Mouse (Mus musculus): ENCODE results near the gene Vmn1r85.

Vmn1r85 gene

DNA sequence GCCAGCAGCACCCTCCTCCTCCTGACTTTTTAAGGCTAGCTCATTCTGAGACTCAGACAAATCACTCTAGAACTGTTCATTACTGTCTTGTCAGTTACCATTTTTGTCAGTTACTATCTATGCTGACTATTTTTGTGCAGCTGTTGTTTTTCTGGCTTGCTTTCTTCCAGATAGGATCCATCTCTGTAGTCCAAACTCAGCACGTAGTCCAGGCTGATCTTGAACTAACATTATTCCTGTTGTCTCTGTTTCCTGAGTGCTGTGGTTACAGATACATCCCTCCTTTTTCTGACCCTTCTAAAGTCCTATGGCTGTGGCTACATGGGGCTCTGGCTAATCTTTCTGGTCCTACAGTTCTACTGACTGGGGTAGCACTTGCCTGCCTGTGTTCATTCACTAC, 55.8 kb downstream of the Vmn1r85 start:
- in situ Hi-C loops (cut with MboI, MseI): no loop called here

DNA sequence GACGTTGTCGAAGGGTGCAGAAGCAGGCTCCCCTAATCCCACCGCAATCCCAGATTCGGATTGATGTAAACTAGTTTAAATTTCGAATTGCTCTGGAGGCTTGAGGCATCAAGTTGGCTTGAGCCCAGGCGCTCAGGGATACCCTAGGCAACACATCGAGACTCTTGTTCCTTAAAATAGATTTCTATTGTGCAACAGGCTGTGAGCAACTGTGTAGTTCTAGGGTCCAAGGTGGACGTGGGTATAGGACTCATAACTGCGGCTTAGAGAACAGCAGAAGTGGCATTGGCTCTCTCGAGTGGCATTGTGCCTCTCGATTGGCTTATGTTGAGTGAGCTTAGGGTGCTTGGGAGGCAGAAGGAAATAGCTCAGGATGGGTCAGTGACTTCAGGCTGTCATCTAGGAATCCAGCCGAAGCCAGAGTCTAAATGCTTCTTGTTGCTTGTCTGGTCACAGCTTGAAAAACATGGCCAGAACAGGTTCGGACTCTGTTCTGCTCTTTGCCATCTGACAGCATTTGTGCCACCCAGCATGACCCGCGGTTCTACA, 56.3 kb downstream of the Vmn1r85 start:
- in situ Hi-C loops (cut with MboI, MseI): no loop called here

- in situ Hi-C loops (cut with MboI, MseI): no loop called here
Observed at GRCm38 (mm10) chr7:13037901-13038555, 56.9 kb downstream of the Vmn1r85 start, which contains the start of gene Ube2m. TSS of gene Ube2m (minus strand) at chr7:13038275.

DNA sequence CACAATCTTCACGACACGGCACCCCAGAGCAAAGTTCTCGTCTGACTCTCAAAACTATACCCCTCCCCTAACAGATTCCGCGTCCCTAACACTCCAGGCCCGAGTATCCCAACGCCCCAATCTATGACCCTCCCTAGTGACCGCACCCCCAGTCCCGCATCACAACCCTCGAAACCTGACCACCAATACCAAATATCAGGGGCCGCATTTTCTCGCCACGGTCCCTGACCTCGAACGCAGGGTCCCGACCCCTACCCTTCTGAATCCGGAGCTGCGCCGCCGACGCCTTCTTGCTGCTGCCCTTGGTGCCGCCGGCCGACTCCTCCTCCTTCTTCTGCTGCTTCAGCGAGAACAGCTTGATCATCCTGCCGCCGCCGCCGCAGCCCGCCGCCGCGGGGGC, 57.6 kb downstream of the Vmn1r85 start:
- in situ Hi-C loops (cut with MboI, MseI): no loop called here

DNA sequence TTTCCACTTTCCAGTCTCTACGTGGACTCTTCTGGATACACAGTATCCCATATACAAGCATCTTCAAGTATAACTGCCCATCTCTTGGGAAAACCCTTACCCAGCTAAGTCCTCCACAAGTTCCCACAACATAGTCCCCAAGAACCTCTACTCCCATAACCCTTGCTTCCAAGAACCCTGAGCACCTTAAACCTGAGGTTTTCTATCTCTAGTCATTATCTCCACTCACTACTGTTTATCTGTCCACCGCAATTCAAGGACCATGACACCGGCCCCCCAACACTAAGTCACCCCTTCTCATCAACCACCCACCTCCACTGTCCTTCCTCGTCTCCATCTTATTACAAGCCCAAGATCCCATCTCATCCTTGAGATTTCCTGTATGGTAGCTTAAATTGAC, 58.2 kb downstream of the Vmn1r85 start:
- in situ Hi-C loops (cut with MboI, MseI): no loop called here

GRCm38 (mm10) chr7:13035211-13035855, 59.6 kb downstream of the Vmn1r85 start:
- in situ Hi-C loops (cut with MboI, MseI): no loop called here

DNA sequence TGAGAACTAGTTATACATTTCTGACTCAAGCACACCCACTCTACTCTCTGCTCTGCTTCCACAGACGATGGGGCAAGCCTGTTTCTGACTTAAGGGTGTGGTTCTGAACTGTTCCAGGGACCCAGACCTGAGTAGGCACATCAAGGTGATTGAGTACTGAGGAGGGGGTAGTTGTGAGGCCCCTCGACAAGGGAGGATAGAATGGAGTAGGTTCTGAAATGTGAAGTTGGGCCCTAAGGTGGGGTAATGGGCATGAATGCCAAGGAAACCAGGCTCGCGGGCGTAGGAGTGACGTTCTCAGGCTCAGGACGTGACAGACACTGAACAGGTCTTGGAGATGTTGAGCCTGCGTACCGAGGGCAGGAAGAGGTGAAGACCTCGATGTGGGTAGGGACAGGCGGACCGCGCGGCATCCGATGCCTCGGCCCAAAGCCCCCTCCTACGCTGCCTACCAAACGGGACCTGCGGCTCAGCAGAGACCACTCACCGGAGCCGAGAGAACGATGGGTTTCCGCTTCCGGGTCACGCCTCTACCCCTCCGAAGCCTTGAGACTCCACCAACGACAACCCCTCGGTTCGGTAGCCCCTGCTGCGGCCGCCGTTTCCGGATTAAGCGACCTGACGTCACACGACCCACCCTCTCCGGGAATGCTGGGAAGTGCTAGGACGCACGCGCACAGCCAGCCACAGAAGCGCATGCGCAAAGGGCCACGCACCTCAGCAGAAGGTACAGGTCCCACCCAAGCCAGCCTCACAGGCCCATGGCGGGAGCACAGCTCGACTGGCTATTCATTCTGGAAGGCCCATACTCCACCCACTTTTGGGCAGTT, 60.6 kb downstream of the Vmn1r85 start, which contains the start of gene Chmp2a:
Gene Chmp2a, minus strand, starts transcription at position 660 of the 830 bp plus-strand sequence.
- in situ Hi-C loops (cut with MboI, MseI): no loop called here

- in situ Hi-C loops (cut with MboI, MseI): no loop called here
Observed at GRCm38 (mm10) chr7:13033451-13034147, 61.4 kb downstream of the Vmn1r85 start.

Measured in T-helper 17 cell (primary cell).